Mouse (Mus musculus) testis, adult 2 months (tissue): ENCODE results near the gene Dpp3. TPM values are rescaled to one million over a fixed set of nuclear protein-coding genes. Genes with fewer than 3 reads are reported as not detected.
"Not testable (repeated sequence)": the region's sequence is repeated elsewhere in the genome, so short reads cannot be mapped to it uniquely, and the experiment has no call there.

Experiments
- H3K27ac ChIP-seq: fragments of 200-500 bp; 2 replicates; pipeline ENCODE4 v1.5.1; 2012; ENCODE audit warnings: low read depth, low read length; ENCODE audit not compliant: control insufficient read depth, insufficient read depth
- H3K27me3 ChIP-seq: fragments of 200-500 bp; 2 replicates; pipeline ENCODE4 v1.6.1; 2012; ENCODE audit warnings: mild to moderate bottlenecking, low read length, moderate library complexity; ENCODE audit not compliant: control insufficient read depth, insufficient read depth
- H3K36me3 ChIP-seq: fragments of 200-500 bp; 2 replicates; pipeline ENCODE4 v1.6.1; 2012; ENCODE audit warnings: mild to moderate bottlenecking, low read length; ENCODE audit not compliant: control insufficient read depth, insufficient read depth
- H3K4me1 ChIP-seq: fragments of 200-500 bp; 2 replicates; pipeline ENCODE4 v1.6.1; 2012; ENCODE audit warnings: low read length; ENCODE audit not compliant: control insufficient read depth, insufficient read depth
- H3K4me3 ChIP-seq: fragments of 200-500 bp; 2 replicates; pipeline ENCODE4 v1.5.1; 2012; ENCODE audit warnings: low read depth, mild to moderate bottlenecking, low read length, moderate library complexity, mixed read lengths; ENCODE audit not compliant: control insufficient read depth
- CTCF ChIP-seq: fragments of 200-500 bp; IDR thresholded peaks from 2 replicates; pipeline ENCODE4 v1.5.1; 2012; ENCODE audit warnings: low read depth, mild to moderate bottlenecking, inconsistent platforms, low read length, moderate library complexity; ENCODE audit not compliant: control insufficient read depth, insufficient read depth, insufficient replicate concordance
- POLR2A ChIP-seq: fragments of 200-500 bp; IDR thresholded peaks from 2 replicates; pipeline ENCODE4 v1.6.1; 2012; ENCODE audit warnings: low read depth, mild to moderate bottlenecking, inconsistent platforms, low read length, moderate library complexity; ENCODE audit not compliant: control insufficient read depth
- polyA plus RNA-seq: library from polyadenylated mRNA; depleted of rRNA; stranded (reverse); fragments of >200 nt; gene quantifications from 2 replicates; pipeline ENCODE4 v1.2.3, GENCODE M21; 2012; rRNA removed

Dpp3 gene
- 81.8 and 95.7 TPM in 2 replicates for polyA plus RNA-seq

DNA sequence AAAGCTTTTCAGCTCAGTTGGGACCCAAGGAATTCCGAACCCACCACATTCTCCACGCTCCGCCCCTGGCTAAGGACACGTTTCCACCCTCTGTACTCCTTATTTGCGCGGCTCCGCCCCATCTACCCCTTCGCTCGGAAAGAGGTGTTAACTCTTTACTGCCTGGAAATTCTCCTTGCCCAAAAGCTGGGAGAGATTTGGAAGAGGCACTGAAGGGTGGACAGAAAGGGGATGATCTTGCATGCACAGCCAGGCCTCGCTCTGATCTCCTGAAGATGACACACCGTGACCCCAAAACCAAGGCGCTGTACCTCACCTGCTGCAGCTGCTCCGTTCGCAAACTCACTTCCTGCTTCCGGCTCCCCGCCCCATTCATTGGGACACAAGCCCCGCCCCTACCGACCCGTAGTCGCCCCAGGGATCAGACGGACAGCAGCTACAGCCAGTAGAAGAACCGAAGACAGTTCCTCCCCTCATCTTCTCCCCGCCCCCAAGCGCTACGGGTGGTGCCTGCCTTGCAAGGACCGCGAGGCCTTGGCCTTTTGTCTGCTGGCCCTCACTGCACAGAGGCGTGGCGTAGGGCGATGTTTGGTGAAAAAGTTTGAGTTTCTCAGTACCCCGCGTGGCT is at the start of gene Dpp3:
TSS of gene Dpp3 (minus strand) at position 384 of the 628 bp plus-strand sequence.
- peak within 1 kb of the TSS; percentile 67 for H3K27ac ChIP-seq
- H3K27me3 ChIP-seq, result no peaks in the 10 kb centered on the region
- peak; percentile 77 for TF ChIP-seq POLR2A
- no peak for TF ChIP-seq CTCF
- no peaks in the 10 kb centered on the region for H3K36me3 ChIP-seq
- H3K4me3 ChIP-seq, result peak within 1 kb of the TSS; percentile 97
- peaks cover 10% of the 10 kb centered on the region for H3K4me1 ChIP-seq

DNA sequence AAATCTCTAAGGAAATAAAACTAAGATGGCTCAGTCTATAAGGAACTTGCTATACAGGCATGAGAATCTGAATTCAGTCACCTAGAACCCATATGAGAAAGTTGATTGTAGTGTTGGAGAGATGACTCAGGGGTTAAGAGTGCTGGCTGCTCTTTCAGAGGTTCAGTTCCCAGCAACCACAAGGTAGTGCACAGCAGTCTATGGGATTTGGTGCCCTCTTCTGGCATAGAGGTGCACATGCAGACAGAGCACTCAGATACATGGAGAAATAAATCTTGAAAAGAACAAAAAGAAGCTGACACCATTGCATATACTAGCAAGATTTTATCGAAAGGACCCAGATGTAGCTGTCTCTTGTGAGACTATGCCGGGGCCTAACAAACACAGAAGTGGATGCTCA is 40.1 kb upstream of the Dpp3 start:
- no peaks in the 10 kb centered on the region; the same call in 1 of the 2 replicates for H3K36me3 ChIP-seq
- no peak for TF ChIP-seq POLR2A
- TF ChIP-seq CTCF, result no peak
- no peaks in the 10 kb centered on the region for H3K4me1 ChIP-seq
- no peaks in the 10 kb centered on the region for H3K27me3 ChIP-seq
- H3K4me3 ChIP-seq, result no peak overlapping the region
- no peak overlapping the region for H3K27ac ChIP-seq

DNA sequence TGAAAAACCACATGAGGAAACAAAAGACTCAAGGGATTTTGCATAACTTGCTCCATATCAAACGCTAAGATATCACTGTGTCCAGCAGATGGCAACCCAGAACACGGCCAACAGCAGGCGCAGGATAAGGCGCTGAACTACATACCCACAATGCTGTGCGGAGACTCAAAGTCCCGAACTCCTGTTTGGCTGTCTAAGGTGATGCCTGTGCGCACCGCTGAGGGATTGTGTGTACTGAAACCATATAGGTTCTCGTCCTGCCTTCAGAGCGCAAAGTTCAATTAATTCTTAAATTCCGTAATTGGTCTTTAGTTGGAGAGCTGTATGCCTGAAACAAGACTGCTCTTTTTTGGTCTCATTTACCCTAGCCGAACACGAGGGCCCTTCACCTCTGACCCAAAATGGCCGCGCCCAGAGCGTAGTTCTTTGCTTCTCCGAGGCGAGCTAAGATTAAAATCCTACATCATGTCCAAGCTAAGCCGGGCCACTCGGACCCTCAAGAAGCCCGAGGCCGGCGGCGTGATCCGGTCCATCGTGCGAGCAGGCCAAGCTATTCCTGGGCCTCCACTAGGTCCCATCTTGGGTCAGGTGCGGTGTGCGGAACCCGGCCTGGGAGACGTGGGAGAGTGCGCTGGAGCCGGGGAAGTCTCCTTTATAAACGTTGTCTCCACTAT is 34.0 kb upstream of the Dpp3 start, which contains the start of gene Mrpl11:
TSS of gene Mrpl11 (plus strand) at position 220 of the 674 bp plus-strand sequence.
- TF ChIP-seq CTCF (peak; percentile 61; the same call in 1 of the 2 replicates), POLR2A (peak; percentile 68; the same call in 1 of the 2 replicates)
- Histone ChIP-seq H3K27ac (peak within 1 kb of the TSS; percentile 88), H3K4me1 (no peaks in the 10 kb centered on the region), H3K36me3 (no peaks in the 10 kb centered on the region; the same call in 1 of the 2 replicates), H3K4me3 (peak within 1 kb of the TSS; percentile 96), H3K27me3 (no peaks in the 10 kb centered on the region)

DNA sequence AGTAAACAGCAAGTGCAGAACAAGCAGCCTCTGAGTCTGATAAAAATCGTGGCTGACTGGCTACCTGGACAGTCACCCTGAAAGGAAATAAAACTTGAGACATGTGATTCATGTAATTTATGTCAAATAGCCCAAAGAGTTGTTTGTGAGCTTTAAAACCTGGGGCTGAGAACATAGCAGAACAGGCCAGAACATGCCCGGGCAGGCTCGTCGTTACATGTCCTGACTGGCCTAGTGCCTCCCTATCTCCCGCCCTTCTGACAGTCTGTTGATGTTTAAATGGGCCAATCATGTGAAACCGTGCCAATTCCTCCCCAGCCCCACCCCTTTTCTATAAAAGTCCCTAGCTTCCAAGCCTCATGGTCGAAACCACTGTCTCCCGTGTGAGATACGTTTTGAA is 20.6 kb upstream of the Dpp3 start:
- not testable (repeated sequence) for H3K4me1 ChIP-seq, H3K27ac ChIP-seq, H3K36me3 ChIP-seq, H3K27me3 ChIP-seq, H3K4me3 ChIP-seq

DNA sequence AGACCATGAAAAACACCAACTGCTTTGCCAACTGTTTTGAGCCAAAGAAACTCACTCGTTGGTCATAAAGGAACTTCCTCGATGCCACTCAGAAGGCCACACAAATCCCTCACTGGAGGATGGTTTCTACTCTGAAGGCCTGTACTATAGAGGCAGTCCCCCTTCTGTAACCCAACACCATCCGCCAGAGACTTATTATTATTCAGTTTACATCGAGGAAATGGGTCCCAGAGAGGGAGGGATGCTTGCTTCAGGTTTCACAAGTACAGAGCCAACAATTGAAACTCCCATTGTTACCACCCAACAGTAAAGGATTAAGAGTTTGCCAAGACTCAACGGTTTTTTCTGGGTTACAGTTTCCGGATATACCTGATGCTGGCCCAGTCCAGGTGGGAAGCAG is 17.5 kb upstream of the Dpp3 start:
- no peaks in the 10 kb centered on the region for H3K36me3 ChIP-seq
- H3K27me3 ChIP-seq, result no peaks in the 10 kb centered on the region
- H3K4me1 ChIP-seq, result peaks cover 3% of the 10 kb centered on the region
- no peak overlapping the region for H3K27ac ChIP-seq
- no peak overlapping the region for H3K4me3 ChIP-seq
- no peak for TF ChIP-seq CTCF
- no peak for TF ChIP-seq POLR2A

DNA sequence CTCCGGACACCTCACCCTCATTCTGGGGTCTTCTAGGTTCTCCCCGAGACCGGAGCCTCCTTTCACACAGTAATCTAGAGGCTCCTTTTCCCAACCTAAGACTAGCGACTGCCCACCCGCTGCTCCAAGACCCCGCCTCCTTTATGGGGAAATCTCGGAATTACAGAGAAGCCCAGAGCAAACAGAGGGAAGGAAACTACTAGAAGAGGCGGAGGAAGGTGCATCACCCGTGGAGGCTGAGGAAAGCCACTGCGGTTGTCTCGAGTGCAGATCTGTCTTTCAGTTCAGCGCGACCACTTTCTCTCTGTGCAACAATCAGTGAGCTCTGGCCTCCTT is 15.1 kb upstream of the Dpp3 start:
- H3K4me3 ChIP-seq, result peak overlapping the region; percentile 43

DNA sequence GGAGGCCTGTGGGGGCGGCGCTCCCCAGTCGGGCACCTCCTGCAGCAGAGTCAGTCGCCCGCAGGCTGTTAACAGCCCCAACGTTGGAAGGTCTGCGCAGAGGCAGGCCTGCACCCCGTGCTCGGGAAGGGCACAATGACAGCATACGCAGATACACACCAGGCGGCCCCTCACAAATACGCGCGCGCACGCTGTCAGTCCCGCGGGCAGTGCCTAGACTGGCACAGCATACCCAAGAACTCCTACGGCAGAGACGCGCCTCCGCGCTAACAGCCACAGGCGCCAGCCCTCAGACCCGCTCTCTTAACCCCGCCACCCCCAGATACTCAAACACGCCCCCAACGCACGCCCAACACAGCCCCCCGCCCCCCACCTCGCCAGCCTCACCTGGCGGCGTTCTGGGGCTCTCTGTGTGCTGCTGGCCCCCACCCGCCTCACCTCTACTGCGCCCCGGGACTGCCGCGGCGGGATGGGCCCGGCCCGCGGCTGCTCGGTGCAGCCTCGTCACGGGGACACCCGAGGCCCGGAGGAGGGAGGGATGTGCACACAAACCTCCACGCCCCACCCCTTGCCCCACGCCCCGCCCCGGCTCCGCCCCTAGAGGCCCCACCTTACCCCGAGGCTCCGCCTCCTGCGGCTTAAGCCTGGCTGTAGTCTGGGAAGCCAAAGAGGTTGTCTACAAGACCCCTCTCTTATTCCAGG is 14.6 kb upstream of the Dpp3 start, which contains the start of gene Peli3:
TSS of gene Peli3 (minus strand) at position 577 of the 702 bp plus-strand sequence.
- no peaks in the 10 kb centered on the region for H3K36me3 ChIP-seq
- peak within 1 kb of the TSS; percentile 43 for H3K4me3 ChIP-seq
- no peaks in the 10 kb centered on the region for H3K27me3 ChIP-seq
- no peak within 1 kb of the TSS for H3K27ac ChIP-seq
- no peak for TF ChIP-seq CTCF
- TF ChIP-seq POLR2A, result no peak
- H3K4me1 ChIP-seq, result peaks cover 3% of the 10 kb centered on the region

More for the DNA sequence above, 15.1 kb upstream of the Dpp3 start:
- H3K4me1 ChIP-seq, result peaks cover 3% of the 10 kb centered on the region
- TF ChIP-seq POLR2A (no peak), CTCF (no peak)
- no peaks in the 10 kb centered on the region for H3K27me3 ChIP-seq
- H3K27ac ChIP-seq, result no peak overlapping the region
- H3K36me3 ChIP-seq, result no peaks in the 10 kb centered on the region
